Mouse (Mus musculus): ENCODE measurements around the gene Tesk2.

DNA sequence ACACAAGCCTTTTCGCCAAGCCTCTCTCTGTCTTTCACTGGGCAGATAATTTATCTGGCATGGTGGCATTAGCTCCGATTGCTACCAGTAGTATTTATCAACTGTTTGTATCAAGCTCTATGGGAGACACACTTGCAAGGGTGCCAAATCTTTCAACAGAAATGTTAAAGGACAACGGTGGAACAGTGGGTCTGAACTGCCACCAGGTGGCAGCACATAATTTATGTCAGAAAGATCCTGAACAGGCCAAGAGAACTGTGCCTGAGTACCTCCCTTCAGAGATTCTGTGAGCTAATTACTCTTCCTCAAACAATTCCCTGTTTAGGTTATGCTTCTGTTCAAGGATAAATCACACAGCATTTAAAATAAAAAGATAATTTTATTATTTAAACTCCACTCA is 1.4 kb upstream of the Tesk2 start:
- TF ChIP-seq CTCF (IDR thresholded peaks at IDR 0.05; ENCODE audit: low read depth, low read length) (peak; percentile 13), POLR2A (IDR thresholded peaks at IDR 0.05; ENCODE audit: insufficient read depth, low read length) (no peak)
